Mouse (Mus musculus): ENCODE data around the gene Tsen54.

DNA sequence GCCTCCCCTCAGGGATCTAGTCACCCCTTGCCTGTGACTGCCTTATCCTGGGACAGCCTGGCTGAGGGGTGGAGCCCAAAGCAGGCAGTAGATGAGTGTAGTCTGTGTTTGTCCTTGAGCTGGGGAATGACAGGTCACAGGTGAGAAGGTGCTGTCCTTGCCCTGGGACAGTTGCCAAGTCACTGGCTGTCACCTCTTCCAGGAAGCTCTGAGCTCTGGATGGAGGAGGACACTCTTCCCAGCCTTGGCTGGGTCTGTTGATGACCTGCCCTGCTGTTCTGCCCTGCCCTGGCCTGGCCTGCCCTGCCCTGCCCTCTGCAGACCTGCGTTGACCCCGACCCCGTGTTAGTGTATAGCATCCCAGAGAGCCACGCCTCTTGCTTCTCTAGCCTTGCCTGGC lies 57.9 kb downstream of the Tsen54 start:
- TF ChIP-seq POLR2A (IDR thresholded peaks at IDR 0.05; ENCODE audit: insufficient read depth, low read depth, low read length) (no peak), CTCF (IDR thresholded peaks at IDR 0.05; ENCODE audit: insufficient read depth, low read depth, low read length) (no peak)

Measured in olfactory bulb, adult 2 months (tissue).